Mouse (Mus musculus) heart, adult 2 months (tissue): ENCODE data around the gene B3galt5. TPM values are rescaled to one million over a fixed set of nuclear protein-coding genes. Genes with fewer than 3 reads are reported as not detected.
A peak's percentile ranks its signal among the peaks of the same experiment; 100 is the strongest.

Source experiments
- DNase-seq, 2 experiments: peaks; one replicate each; pipeline ENCODE4 v3.0.0; 2021
- H3K27ac ChIP-seq: fragments of 200-600 bp; 2 replicates; pipeline ENCODE4 v1.8.1; 2022
- H3K27me3 ChIP-seq: fragments of 200-500 bp; 2 replicates; pipeline ENCODE4 v1.6.1; 2012; ENCODE audit warnings: mild to moderate bottlenecking, low read length, inconsistent platforms, mixed read lengths; ENCODE audit not compliant: control insufficient read depth, insufficient read depth
- H3K36me3 ChIP-seq: fragments of 200-500 bp; 2 replicates; pipeline ENCODE4 v1.6.1; 2012; ENCODE audit warnings: low read length, inconsistent platforms; ENCODE audit not compliant: control insufficient read depth, insufficient read depth
- H3K4me1 ChIP-seq: fragments of 200-500 bp; 2 replicates; pipeline ENCODE4 v1.6.1; 2011; ENCODE audit warnings: low read length; ENCODE audit not compliant: control insufficient read depth, insufficient read depth
- H3K4me3 ChIP-seq: fragments of 200-600 bp; 2 replicates; pipeline ENCODE4 v1.8.1; 2022
- H3K79me2 ChIP-seq: fragments of 200-500 bp; replicated peaks from 2 replicates; pipeline ENCODE4 v1.6.1; 2012; ENCODE audit warnings: mild to moderate bottlenecking, inconsistent platforms, low read length, moderate library complexity, mixed read lengths; ENCODE audit not compliant: control insufficient read depth, insufficient read depth
- H3K9ac ChIP-seq: fragments of 200-500 bp; 2 replicates; pipeline ENCODE4 v1.6.1; 2012; ENCODE audit warnings: low read depth, mild to moderate bottlenecking, control low read depth, inconsistent platforms, low read length, mixed read lengths
- CTCF ChIP-seq: fragments of 200-600 bp; IDR thresholded peaks from 2 replicates; pipeline ENCODE4 v1.8.1; 2022; ENCODE audit warnings: antibody characterized with exemption, mild to moderate bottlenecking, moderate library complexity
- EP300 ChIP-seq: fragments of 200-500 bp; IDR thresholded peaks from 2 replicates; pipeline ENCODE4 v1.6.1; 2011; ENCODE audit warnings: low read depth, low read length, control low read depth; ENCODE audit not compliant: insufficient read depth
- POLR2A ChIP-seq: fragments of 200-500 bp; IDR thresholded peaks from 2 replicates; pipeline ENCODE4 v1.6.1; 2011; ENCODE audit warnings: mild to moderate bottlenecking, low read depth, low read length, control low read depth; ENCODE audit not compliant: insufficient read depth
- WGBS: fragments of 180-500 bp; shearing (Covaris S2); methylation state at CpG from one replicate; pipeline ENCODE4 v1.1.7; 2018; 5-methylcytosine and 5-hydroxymethylcytosine counted together
- intact Hi-C: fragments of 180-260 bp; cut with DNase I; formaldehyde crosslinking; loops from one replicate; pipeline ENCODE4 v1.15.1; 2025
- polyA plus RNA-seq: library from polyadenylated mRNA; depleted of rRNA; stranded (reverse); fragments of >200 nt; gene quantifications from 2 replicates; pipeline ENCODE4 v1.2.3, GENCODE M21; 2012
- total RNA-seq, 2 experiments: library from RNA; stranded (reverse); gene quantifications; 2 replicates each; pipeline ENCODE4 v1.2.3; 2021

Gene B3galt5
- total and polyA plus RNA-seq, 3 experiments = not detected

GRCm38 (mm10) chr16:96201485-96202232 is 33.9 kb upstream of the B3galt5 start:
- intact Hi-C loops = no loop called here
- DNase-seq = no peak
- H3K4me3 ChIP-seq = peak overlapping the region; percentile 52
- peaks cover 2% of the 10 kb centered on the region; the same call in 1 of the 2 replicates for H3K36me3 ChIP-seq
- H3K27me3 ChIP-seq = no peaks in the 10 kb centered on the region
- TF ChIP-seq POLR2A (no peak), EP300 (no peak), CTCF (no peak)
- H3K9ac ChIP-seq = peak overlapping the region; percentile 61
- 58% methylated on average over 11 of the region's 11 CpGs for WGBS
- peaks cover 4% of the 10 kb centered on the region for H3K4me1 ChIP-seq
- H3K79me2 ChIP-seq = no peaks in the 10 kb centered on the region
- H3K27ac ChIP-seq = peak overlapping the region; percentile 93

- no peak for DNase-seq
- TF ChIP-seq POLR2A = peak; percentile 54
- no peak for TF ChIP-seq EP300
Observed at GRCm38 (mm10) chr16:96209789-96210188, 25.8 kb upstream of the B3galt5 start.

GRCm38 (mm10) chr16:96210856-96211255 is 24.7 kb upstream of the B3galt5 start:
- TF ChIP-seq EP300 (no peak), POLR2A (no peak), CTCF (no peak)
- intact Hi-C loops = loop anchor here (10.0 kb wide), 1 partner anchor 404 kb away; no protein-coding TSS in a partner anchor
- peaks cover 16% of the 10 kb centered on the region for H3K4me1 ChIP-seq
- H3K36me3 ChIP-seq = peaks cover 10% of the 10 kb centered on the region
- no peaks in the 10 kb centered on the region for H3K27me3 ChIP-seq
- no peaks in the 10 kb centered on the region for H3K79me2 ChIP-seq
- H3K27ac ChIP-seq = peak overlapping the region; percentile 67
- H3K4me3 ChIP-seq = no peak overlapping the region
- WGBS = 27% methylated on average over 7 of the region's 7 CpGs
- H3K9ac ChIP-seq = no peak overlapping the region
- DNase-seq = no peak

More at GRCm38 (mm10) chr16:96209789-96210188, 25.8 kb upstream of the B3galt5 start:
- no peaks in the 10 kb centered on the region for H3K27me3 ChIP-seq
- 60% methylated on average over 10 of the region's 10 CpGs for WGBS
- peaks cover 10% of the 10 kb centered on the region for H3K36me3 ChIP-seq
- no peak overlapping the region for H3K4me3 ChIP-seq
- peak overlapping the region; percentile 67 for H3K27ac ChIP-seq
- H3K9ac ChIP-seq = no peak overlapping the region
- intact Hi-C loops = loop anchor here (10.0 kb wide), 1 partner anchor 405 kb away; no protein-coding TSS in a partner anchor
- no peaks in the 10 kb centered on the region for H3K79me2 ChIP-seq
- peaks cover 19% of the 10 kb centered on the region for H3K4me1 ChIP-seq

GRCm38 (mm10) chr16:96213027-96213426 is 22.6 kb upstream of the B3galt5 start:
- TF ChIP-seq POLR2A = 0 out of 2 replicates have a peak, but pooled peaks have one; percentile 20
- TF ChIP-seq EP300 = peak; percentile 98
- no peak for TF ChIP-seq CTCF
- Histone ChIP-seq H3K79me2 (no peaks in the 10 kb centered on the region; the same call in 1 of the 2 replicates), H3K4me3 (no peak overlapping the region), H3K4me1 (peaks cover 16% of the 10 kb centered on the region), H3K27ac (peak overlapping the region; percentile 62), H3K36me3 (peaks cover 10% of the 10 kb centered on the region), H3K27me3 (no peaks in the 10 kb centered on the region), H3K9ac (no peak overlapping the region)
- peak; percentile 61 to 75 for DNase-seq
- intact Hi-C loops = loop anchor here (10.0 kb wide), 1 partner anchor 402 kb away; no protein-coding TSS in a partner anchor
- WGBS = 66% methylated on average over 4 of the region's 4 CpGs

- Histone ChIP-seq H3K36me3 (peaks cover 5% of the 10 kb centered on the region), H3K79me2 (no peaks in the 10 kb centered on the region), H3K9ac (no peak overlapping the region), H3K4me3 (no peak overlapping the region), H3K4me1 (no peaks in the 10 kb centered on the region; the same call in 1 of the 2 replicates), H3K27ac (peak overlapping the region; percentile 55), H3K27me3 (no peaks in the 10 kb centered on the region)
- intact Hi-C loops = no loop called here
- TF ChIP-seq EP300 (peak; percentile 92), POLR2A (no peak; the same call in 1 of the 2 replicates), CTCF (peak; percentile 52)
- DNase-seq = peak; percentile 54 to 81
- 39% methylated on average over 5 of the region's 5 CpGs for WGBS
Observed at GRCm38 (mm10) chr16:96221491-96221890, 14.1 kb upstream of the B3galt5 start.

GRCm38 (mm10) chr16:96221959-96222358 is 13.6 kb upstream of the B3galt5 start:
- peak overlapping the region; percentile 55 for H3K27ac ChIP-seq
- H3K79me2 ChIP-seq = no peaks in the 10 kb centered on the region
- 56% methylated on average over 3 of the region's 3 CpGs for WGBS
- H3K9ac ChIP-seq = no peak overlapping the region
- H3K4me1 ChIP-seq = no peaks in the 10 kb centered on the region; the same call in 1 of the 2 replicates
- no peak overlapping the region for H3K4me3 ChIP-seq
- H3K36me3 ChIP-seq = peaks cover 5% of the 10 kb centered on the region
- H3K27me3 ChIP-seq = no peaks in the 10 kb centered on the region
- DNase-seq = no peak
- TF ChIP-seq CTCF = no peak
- no peak for TF ChIP-seq EP300
- no peak for TF ChIP-seq POLR2A
- intact Hi-C loops = no loop called here
